Mouse (Mus musculus): ENCODE measurements at regions not wholly inside any gene's neighbourhood (a gene's known extent, or its start where the extent isn't known, plus 50 kb on each side); places are given as distances from the start of the nearest gene placed in this dataset.

DNA sequence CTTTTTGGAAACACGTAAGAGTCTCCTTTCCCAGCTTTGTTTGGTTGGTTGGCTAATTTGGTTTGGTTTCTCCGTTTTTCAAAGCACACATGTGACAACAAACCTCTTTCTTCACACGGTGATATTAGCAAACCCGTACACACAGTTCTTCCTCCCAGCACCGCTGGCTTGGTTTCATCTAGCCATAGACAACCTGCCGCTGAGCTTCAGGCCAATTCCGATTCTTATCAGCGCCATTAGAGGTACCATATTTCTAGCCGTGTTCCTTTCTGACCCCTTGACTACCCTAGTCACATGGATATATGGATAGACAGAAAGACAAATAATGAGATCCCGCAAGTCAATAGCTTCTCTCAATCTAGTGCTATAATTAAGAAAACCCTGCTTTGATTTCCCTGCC is 129.2 kb upstream of the Arid1b start:
- H3K9ac ChIP-seq (ENCODE audit: low read depth, low read length), result no peak overlapping the region
- no peak overlapping the region for H3K4me2 ChIP-seq
- no peaks in the 10 kb centered on the region for H3K27me3 ChIP-seq (ENCODE audit: control insufficient read depth, insufficient read depth, low read length)
- ATAC-seq (replicated peaks; ENCODE audit: insufficient number of reproducible peaks, low FRiP score, low TSS enrichment), result no peak
- no peaks in the 10 kb centered on the region for H3K36me3 ChIP-seq (ENCODE audit: control insufficient read depth, insufficient read depth, low read length)
- no peak overlapping the region for H3K27ac ChIP-seq (ENCODE audit: low read depth, low read length)
- no peaks in the 10 kb centered on the region for H3K9me3 ChIP-seq (replicated peaks; ENCODE audit: control insufficient read depth, low read length)
- WGBS (ENCODE audit: insufficient replicate concordance), result 83% methylated on average over 10 of the region's 10 CpGs
- H3K4me1 ChIP-seq (ENCODE audit: control insufficient read depth, insufficient read depth, low read length), result no peaks in the 10 kb centered on the region
- no peak overlapping the region for H3K4me3 ChIP-seq (ENCODE audit: low read depth, low read length)

DNA sequence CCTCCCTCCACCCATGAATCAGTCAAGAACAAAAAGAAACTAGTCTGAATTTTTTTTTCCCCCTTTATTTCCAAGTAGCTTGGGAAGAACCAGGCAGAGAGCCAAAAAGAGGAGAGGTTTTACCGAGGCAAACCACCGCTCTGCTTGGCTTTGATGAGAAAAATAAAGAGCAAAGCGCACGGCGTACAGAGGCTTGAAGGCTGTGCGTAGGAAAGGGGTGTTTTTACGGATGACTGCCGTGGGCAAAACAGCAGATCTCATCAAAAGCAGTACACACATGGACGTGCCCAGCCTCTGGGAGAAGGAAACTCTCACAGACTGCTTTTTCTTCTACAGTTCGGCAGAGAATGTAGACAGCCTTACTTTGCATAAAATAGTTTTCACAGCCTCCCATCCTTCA is 128.5 kb upstream of the Arid1b start:
- no peak for ATAC-seq (replicated peaks; ENCODE audit: insufficient number of reproducible peaks, low FRiP score, low TSS enrichment)
- Histone ChIP-seq H3K4me3 (ENCODE audit: low read depth, low read length) (no peak overlapping the region), H3K9me3 (replicated peaks; ENCODE audit: control insufficient read depth, low read length) (no peaks in the 10 kb centered on the region), H3K4me1 (ENCODE audit: control insufficient read depth, insufficient read depth, low read length) (no peaks in the 10 kb centered on the region), H3K4me2 (no peak overlapping the region), H3K27ac (ENCODE audit: low read depth, low read length) (no peak overlapping the region), H3K27me3 (ENCODE audit: control insufficient read depth, insufficient read depth, low read length) (no peaks in the 10 kb centered on the region), H3K36me3 (ENCODE audit: control insufficient read depth, insufficient read depth, low read length) (no peaks in the 10 kb centered on the region), H3K9ac (ENCODE audit: low read depth, low read length) (no peak overlapping the region)
- WGBS (ENCODE audit: insufficient replicate concordance), result 73% methylated on average over 10 of the region's 10 CpGs

DNA sequence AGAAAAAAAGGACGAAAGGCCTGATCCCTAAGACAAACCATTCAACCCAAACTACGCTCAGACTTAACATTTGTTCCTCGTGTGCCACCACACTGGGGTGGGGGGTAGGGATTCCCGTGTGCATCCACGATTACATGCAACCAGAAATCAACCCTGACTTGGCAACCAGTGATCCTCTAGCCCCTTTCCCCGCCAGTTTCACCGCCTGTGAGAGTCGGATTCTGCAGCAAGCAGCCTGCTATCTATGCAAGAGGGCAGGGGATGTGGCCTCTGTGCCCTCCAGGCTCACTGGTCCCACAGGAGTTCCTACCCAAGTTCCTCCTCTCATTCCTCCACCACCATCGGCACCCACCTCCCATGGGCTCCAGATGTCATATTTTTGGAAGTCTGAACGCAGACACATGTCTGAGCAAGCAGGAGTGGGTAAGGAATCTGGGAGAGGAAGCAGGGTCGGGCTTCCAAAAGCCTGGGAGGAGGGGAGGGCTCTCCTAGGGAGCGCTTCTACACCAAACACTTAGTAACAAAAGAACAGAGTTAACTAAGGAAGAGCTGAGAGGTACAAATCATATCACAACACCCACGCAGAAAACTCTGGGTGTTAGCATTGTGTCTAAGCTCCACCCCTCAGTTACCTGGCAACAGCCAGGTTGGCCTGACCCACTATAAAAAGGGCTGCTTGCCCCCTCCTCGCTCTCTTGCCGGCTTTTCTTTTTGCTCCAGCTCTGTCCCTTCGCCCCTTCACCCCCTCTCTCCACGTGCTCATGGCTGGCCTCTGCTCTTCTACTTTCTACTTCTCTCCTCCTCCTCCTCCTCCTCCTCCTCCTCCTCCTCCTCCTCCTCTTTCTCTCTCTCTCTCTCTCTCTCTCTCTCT is 127.9 kb upstream of the Arid1b start:
- H3K27me3 ChIP-seq (ENCODE audit: control insufficient read depth, insufficient read depth, low read length), result no peaks in the 10 kb centered on the region
- H3K9ac ChIP-seq (ENCODE audit: low read depth, low read length), result no peak overlapping the region
- no peak overlapping the region for H3K27ac ChIP-seq (ENCODE audit: low read depth, low read length)
- no peaks in the 10 kb centered on the region for H3K4me1 ChIP-seq (ENCODE audit: control insufficient read depth, insufficient read depth, low read length)
- 52% methylated on average over 17 of the region's 17 CpGs for WGBS (ENCODE audit: insufficient replicate concordance)
- no peaks in the 10 kb centered on the region for H3K9me3 ChIP-seq (replicated peaks; ENCODE audit: control insufficient read depth, low read length)
- ATAC-seq (replicated peaks; ENCODE audit: insufficient number of reproducible peaks, low FRiP score, low TSS enrichment), result no peak
- H3K4me2 ChIP-seq, result no peak overlapping the region
- H3K4me3 ChIP-seq (ENCODE audit: low read depth, low read length), result no peak overlapping the region
- H3K36me3 ChIP-seq (ENCODE audit: control insufficient read depth, insufficient read depth, low read length), result no peaks in the 10 kb centered on the region

DNA sequence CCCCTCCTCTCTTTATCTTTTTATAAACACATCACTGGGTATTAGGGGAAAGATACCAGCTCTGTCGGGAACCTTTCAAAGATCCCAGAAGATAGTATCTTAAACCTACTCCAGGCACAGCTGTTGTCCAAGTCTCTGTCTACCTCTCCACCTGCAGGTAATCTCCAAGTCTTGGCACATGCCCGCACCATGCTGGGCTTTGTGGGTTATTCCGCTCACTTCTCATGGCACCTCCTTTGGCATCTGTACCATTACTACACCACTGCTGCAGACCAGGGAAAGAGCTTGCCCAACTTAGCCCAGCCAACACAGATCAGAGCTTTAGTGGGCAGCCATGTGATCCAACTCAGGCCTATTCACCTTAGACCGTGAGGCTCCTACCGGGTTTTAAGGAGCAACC is 127.0 kb upstream of the Arid1b start:
- Histone ChIP-seq H3K4me2 (no peak overlapping the region), H3K36me3 (ENCODE audit: control insufficient read depth, insufficient read depth, low read length) (no peaks in the 10 kb centered on the region), H3K4me3 (ENCODE audit: low read depth, low read length) (no peak overlapping the region), H3K4me1 (ENCODE audit: control insufficient read depth, insufficient read depth, low read length) (no peaks in the 10 kb centered on the region), H3K27ac (ENCODE audit: low read depth, low read length) (no peak overlapping the region), H3K9ac (ENCODE audit: low read depth, low read length) (no peak overlapping the region), H3K9me3 (replicated peaks; ENCODE audit: control insufficient read depth, low read length) (no peaks in the 10 kb centered on the region), H3K27me3 (ENCODE audit: control insufficient read depth, insufficient read depth, low read length) (no peaks in the 10 kb centered on the region)
- WGBS (ENCODE audit: insufficient replicate concordance), result 83% methylated on average over 5 of the region's 5 CpGs
- no peak for ATAC-seq (replicated peaks; ENCODE audit: insufficient number of reproducible peaks, low FRiP score, low TSS enrichment)

DNA sequence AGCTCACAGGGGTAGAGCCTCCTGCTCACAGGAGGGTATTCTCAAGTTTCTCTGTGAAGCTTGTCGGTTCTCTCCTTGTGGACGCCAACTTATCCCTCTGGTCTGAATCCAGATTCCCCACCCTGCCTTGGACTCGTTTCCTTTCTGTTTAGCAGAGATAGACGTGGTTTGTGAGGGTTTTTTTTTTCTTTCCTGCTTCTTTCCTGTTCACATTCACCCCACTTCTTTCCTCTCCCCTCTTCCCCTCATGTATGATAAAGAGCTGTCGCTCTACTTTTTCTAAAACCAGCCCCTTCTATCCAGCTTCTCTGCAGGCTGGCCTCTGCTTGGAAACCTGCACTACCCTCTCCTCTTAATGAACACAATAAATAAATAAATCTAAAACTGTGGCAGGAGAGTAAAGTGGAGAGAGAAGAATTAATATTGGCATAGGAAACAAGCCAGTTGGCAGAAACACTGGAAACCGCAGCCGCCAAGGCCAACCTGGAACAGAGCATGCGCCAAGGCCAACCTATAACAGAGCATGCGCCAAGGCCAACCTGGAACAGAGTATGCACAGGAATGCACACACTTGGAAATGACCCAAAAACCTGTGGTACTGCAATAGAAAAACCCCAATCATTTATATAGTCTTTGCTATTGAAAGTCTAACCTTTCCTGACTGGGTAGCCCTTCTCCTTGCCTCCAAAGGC is 126.2 kb upstream of the Arid1b start:
- H3K27me3 ChIP-seq (ENCODE audit: control insufficient read depth, insufficient read depth, low read length), result no peaks in the 10 kb centered on the region
- H3K9me3 ChIP-seq (replicated peaks; ENCODE audit: control insufficient read depth, low read length), result no peaks in the 10 kb centered on the region
- no peak overlapping the region for H3K4me2 ChIP-seq
- no peak overlapping the region for H3K27ac ChIP-seq (ENCODE audit: low read depth, low read length)
- H3K9ac ChIP-seq (ENCODE audit: low read depth, low read length), result no peak overlapping the region
- 73% methylated on average over 9 of the region's 9 CpGs for WGBS (ENCODE audit: insufficient replicate concordance)
- no peak for ATAC-seq (replicated peaks; ENCODE audit: insufficient number of reproducible peaks, low FRiP score, low TSS enrichment)
- no peaks in the 10 kb centered on the region for H3K36me3 ChIP-seq (ENCODE audit: control insufficient read depth, insufficient read depth, low read length)
- no peak overlapping the region for H3K4me3 ChIP-seq (ENCODE audit: low read depth, low read length)
- H3K4me1 ChIP-seq (ENCODE audit: control insufficient read depth, insufficient read depth, low read length), result no peaks in the 10 kb centered on the region

DNA sequence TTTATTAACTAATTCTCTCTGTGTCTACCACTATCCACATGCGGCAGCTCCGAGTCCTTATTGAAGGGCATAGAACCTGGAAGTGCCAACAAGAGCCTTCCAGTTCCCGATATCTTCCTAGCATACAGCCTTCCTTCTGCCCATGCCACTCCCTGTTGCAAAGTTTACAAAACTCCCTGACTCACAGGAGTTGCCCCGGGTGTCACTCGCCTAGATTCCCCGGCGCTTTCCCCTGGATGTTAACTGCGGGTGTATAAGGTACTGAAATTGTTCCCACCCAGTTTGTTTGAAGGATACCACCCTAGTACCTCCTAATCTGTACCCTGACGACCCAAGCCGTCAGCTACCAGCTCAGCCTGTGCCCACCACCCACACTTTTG is 125.7 kb upstream of the Arid1b start:
- no peaks in the 10 kb centered on the region for H3K36me3 ChIP-seq (ENCODE audit: control insufficient read depth, insufficient read depth, low read length)
- no peaks in the 10 kb centered on the region for H3K27me3 ChIP-seq (ENCODE audit: control insufficient read depth, insufficient read depth, low read length)
- H3K9me3 ChIP-seq (replicated peaks; ENCODE audit: control insufficient read depth, low read length), result no peaks in the 10 kb centered on the region
- H3K27ac ChIP-seq (ENCODE audit: low read depth, low read length), result no peak overlapping the region
- H3K4me3 ChIP-seq (ENCODE audit: low read depth, low read length), result no peak overlapping the region
- no peak for ATAC-seq (replicated peaks; ENCODE audit: insufficient number of reproducible peaks, low FRiP score, low TSS enrichment)
- no peak overlapping the region for H3K4me2 ChIP-seq
- H3K9ac ChIP-seq (ENCODE audit: low read depth, low read length), result no peak overlapping the region
- WGBS (ENCODE audit: insufficient replicate concordance), result 75% methylated on average over 10 of the region's 10 CpGs
- H3K4me1 ChIP-seq (ENCODE audit: control insufficient read depth, insufficient read depth, low read length), result no peaks in the 10 kb centered on the region

DNA sequence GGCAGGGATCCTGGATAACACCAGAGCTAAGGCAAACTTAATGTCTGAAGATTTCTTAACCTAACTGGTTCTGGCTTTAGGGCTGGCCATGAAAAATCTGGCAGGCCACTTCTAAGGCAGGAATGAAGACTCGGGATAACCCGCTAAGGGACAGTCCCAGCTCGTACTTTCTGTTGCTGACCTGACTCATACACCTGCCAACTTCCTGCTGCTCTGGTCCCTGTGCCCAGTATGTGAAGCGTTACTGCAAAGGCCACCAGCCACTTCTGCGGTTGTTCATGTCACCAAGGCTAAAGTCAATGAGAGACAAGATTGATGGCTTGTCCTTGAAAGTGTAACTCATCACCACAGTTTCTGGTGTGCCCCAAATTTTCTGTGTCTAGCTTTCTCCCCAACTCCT is 125.3 kb upstream of the Arid1b start:
- H3K9me3 ChIP-seq (replicated peaks; ENCODE audit: control insufficient read depth, low read length), result no peaks in the 10 kb centered on the region
- no peak overlapping the region for H3K4me2 ChIP-seq
- no peak overlapping the region for H3K9ac ChIP-seq (ENCODE audit: low read depth, low read length)
- H3K4me3 ChIP-seq (ENCODE audit: low read depth, low read length), result no peak overlapping the region
- H3K36me3 ChIP-seq (ENCODE audit: control insufficient read depth, insufficient read depth, low read length), result no peaks in the 10 kb centered on the region
- H3K27ac ChIP-seq (ENCODE audit: low read depth, low read length), result no peak overlapping the region
- no peaks in the 10 kb centered on the region for H3K27me3 ChIP-seq (ENCODE audit: control insufficient read depth, insufficient read depth, low read length)
- 81% methylated on average over 5 of the region's 5 CpGs for WGBS (ENCODE audit: insufficient replicate concordance)
- ATAC-seq (replicated peaks; ENCODE audit: insufficient number of reproducible peaks, low FRiP score, low TSS enrichment), result no peak
- no peaks in the 10 kb centered on the region for H3K4me1 ChIP-seq (ENCODE audit: control insufficient read depth, insufficient read depth, low read length)

DNA sequence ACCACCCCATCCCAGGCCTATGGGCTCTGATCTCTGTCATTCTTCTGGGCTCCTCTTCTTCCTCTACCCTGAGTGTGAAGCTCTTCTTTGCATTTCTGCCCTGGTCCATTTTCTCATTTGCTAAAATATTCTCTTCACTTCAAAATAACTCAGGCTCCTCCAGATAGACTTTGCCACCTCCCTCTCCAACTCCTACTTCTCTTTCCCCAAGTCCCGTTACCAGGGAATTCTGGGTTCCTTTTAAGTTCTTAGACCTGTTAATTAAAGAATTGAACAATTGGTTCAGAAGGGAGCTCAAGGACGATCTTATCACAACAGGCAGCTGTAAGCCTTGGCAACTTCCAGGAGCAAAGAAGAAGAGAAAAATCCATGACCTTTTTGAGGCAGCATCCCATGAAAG is 122.9 kb upstream of the Arid1b start:
- Histone ChIP-seq H3K4me2 (no peak overlapping the region), H3K4me3 (ENCODE audit: low read depth, low read length) (no peak overlapping the region)

DNA sequence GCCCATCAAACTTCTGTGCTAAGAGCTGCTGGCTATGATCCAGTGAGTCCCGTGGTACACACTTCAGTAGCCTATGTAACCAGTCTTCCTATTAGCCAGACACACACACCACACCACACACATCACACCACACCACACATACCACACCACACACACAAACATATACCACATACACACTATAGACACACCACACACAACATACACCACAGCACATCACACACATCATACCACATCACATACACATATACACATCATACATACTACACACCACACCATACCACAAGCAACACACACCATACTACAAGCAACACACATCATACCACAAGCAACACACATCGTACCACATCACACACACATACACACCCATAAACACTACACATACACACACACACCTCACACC is 119.7 kb upstream of the Arid1b start:
- no peaks in the 10 kb centered on the region for H3K9me3 ChIP-seq (replicated peaks; ENCODE audit: control insufficient read depth, low read length)
- no peak for ATAC-seq (replicated peaks; ENCODE audit: insufficient number of reproducible peaks, low FRiP score, low TSS enrichment)

More for the DNA sequence above, 122.9 kb upstream of the Arid1b start:
- no peaks in the 10 kb centered on the region for H3K36me3 ChIP-seq (ENCODE audit: control insufficient read depth, insufficient read depth, low read length)
- H3K9me3 ChIP-seq (replicated peaks; ENCODE audit: control insufficient read depth, low read length), result no peaks in the 10 kb centered on the region
- no peaks in the 10 kb centered on the region for H3K27me3 ChIP-seq (ENCODE audit: control insufficient read depth, insufficient read depth, low read length)
- H3K4me1 ChIP-seq (ENCODE audit: control insufficient read depth, insufficient read depth, low read length), result no peaks in the 10 kb centered on the region
- no peak overlapping the region for H3K9ac ChIP-seq (ENCODE audit: low read depth, low read length)
- ATAC-seq (replicated peaks; ENCODE audit: insufficient number of reproducible peaks, low FRiP score, low TSS enrichment), result no peak
- H3K27ac ChIP-seq (ENCODE audit: low read depth, low read length), result no peak overlapping the region
- 63% methylated on average over 2 of the region's 2 CpGs for WGBS (ENCODE audit: insufficient replicate concordance)

More for the DNA sequence above, 119.7 kb upstream of the Arid1b start:
- H3K27me3 ChIP-seq (ENCODE audit: control insufficient read depth, insufficient read depth, low read length), result no peaks in the 10 kb centered on the region
- H3K4me1 ChIP-seq (ENCODE audit: control insufficient read depth, insufficient read depth, low read length), result no peaks in the 10 kb centered on the region
- no peak overlapping the region for H3K4me3 ChIP-seq (ENCODE audit: low read depth, low read length)
- H3K27ac ChIP-seq (ENCODE audit: low read depth, low read length), result no peak overlapping the region
- no peak overlapping the region for H3K9ac ChIP-seq (ENCODE audit: low read depth, low read length)
- 86% methylated on average over 2 of the region's 2 CpGs for WGBS (ENCODE audit: insufficient replicate concordance)
- no peaks in the 10 kb centered on the region for H3K36me3 ChIP-seq (ENCODE audit: control insufficient read depth, insufficient read depth, low read length)
- H3K4me2 ChIP-seq, result no peak overlapping the region
